Mouse (Mus musculus): ENCODE data around the gene Fgfr2. TPM values are rescaled to one million over a fixed set of nuclear protein-coding genes. Genes with fewer than 3 reads are reported as not detected.

Fgfr2 gene
- polyA plus RNA-seq, 1 experiment from 2014 or later, result 106 TPM

DNA sequence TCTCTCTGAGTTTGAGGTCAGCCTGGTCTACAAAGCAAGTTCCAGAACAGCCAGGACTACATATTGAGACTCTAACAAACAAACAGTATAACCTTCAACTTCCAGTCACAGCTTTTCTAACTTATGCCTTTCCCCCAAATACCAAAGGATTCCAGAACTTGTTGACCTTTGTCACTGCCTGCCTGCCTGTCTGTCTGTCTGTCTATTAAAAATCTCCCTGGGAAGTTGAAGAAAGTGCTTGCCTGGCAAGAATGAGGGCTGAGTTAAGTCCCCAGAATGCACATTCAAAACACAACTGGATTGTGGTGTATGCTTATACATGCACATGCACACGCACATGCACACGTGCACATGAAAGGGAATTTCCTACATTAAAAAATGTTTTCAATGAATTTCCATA lies 2502.1 kb downstream of the Fgfr2 start:
- WGBS, result 84% methylated on average over 2 of the region's 2 CpGs

DNA sequence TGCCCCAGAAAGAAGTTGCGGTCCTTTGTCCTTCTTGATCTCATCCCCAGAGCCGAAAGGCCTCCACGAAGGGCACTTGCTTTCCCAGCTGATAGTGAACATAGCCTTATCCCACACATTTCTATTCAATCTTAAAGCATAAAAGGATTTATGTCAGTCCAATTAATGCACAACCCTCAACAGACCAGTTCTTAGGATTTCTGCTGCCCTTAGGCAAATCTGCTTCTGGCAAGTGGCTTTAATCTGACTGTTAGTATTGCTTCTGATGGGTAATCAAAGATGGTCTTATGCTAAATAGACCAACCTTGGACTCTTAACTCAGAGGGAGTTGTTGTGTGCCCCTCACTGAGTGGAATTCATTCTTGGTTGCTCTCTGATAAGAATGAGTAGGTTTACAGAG lies 2505.6 kb downstream of the Fgfr2 start:
- H3K4me3 ChIP-seq (ENCODE audit: low read depth, low read length), result no peak overlapping the region
- WGBS, result 79% methylated on average over 3 of the region's 3 CpGs
- ATAC-seq (ENCODE audit: low read depth) (no peak), DNase-seq (ENCODE audit: low spot score) (no peak)
- H3K9ac ChIP-seq (ENCODE audit: low read depth, low read length), result no peak overlapping the region
- H3K27me3 ChIP-seq (replicated peaks; ENCODE audit: control insufficient read depth, insufficient read depth, low read length), result no peaks in the 10 kb centered on the region
- H3K9me3 ChIP-seq (ENCODE audit: control insufficient read depth, low read length), result no peaks in the 10 kb centered on the region
- no peak overlapping the region for H3K4me2 ChIP-seq (ENCODE audit: low read depth, low read length)
- 0 out of 2 replicates have a peak, but pooled peaks cover 2% of the 10 kb centered on the region for H3K4me1 ChIP-seq (ENCODE audit: control insufficient read depth, insufficient read depth, low read length)
- H3K36me3 ChIP-seq (ENCODE audit: control insufficient read depth, insufficient read depth, low read length), result no peaks in the 10 kb centered on the region
- H3K27ac ChIP-seq (replicated peaks; ENCODE audit: low read depth, low read length), result no peak overlapping the region

More for the DNA sequence above, 2502.1 kb downstream of the Fgfr2 start:
- H3K4me1 ChIP-seq (ENCODE audit: control insufficient read depth, insufficient read depth, low read length), result 0 out of 2 replicates have a peak, but pooled peaks cover 2% of the 10 kb centered on the region
- no peak overlapping the region for H3K9ac ChIP-seq (ENCODE audit: low read depth, low read length)
- H3K4me3 ChIP-seq (ENCODE audit: low read depth, low read length), result no peak overlapping the region
- no peaks in the 10 kb centered on the region for H3K36me3 ChIP-seq (ENCODE audit: control insufficient read depth, insufficient read depth, low read length)
- no peak overlapping the region for H3K4me2 ChIP-seq (ENCODE audit: low read depth, low read length)
- H3K27me3 ChIP-seq (replicated peaks; ENCODE audit: control insufficient read depth, insufficient read depth, low read length), result no peaks in the 10 kb centered on the region
- DNase-seq (ENCODE audit: low spot score) (no peak), ATAC-seq (ENCODE audit: low read depth) (no peak)
- H3K27ac ChIP-seq (replicated peaks; ENCODE audit: low read depth, low read length), result no peak overlapping the region
- H3K9me3 ChIP-seq (ENCODE audit: control insufficient read depth, low read length), result no peaks in the 10 kb centered on the region

- Histone ChIP-seq H3K4me2 (ENCODE audit: low read depth, low read length) (no peak overlapping the region), H3K9me3 (ENCODE audit: control insufficient read depth, low read length) (no peaks in the 10 kb centered on the region), H3K27ac (replicated peaks; ENCODE audit: low read depth, low read length) (no peak overlapping the region), H3K36me3 (ENCODE audit: control insufficient read depth, insufficient read depth, low read length) (no peaks in the 10 kb centered on the region), H3K4me1 (ENCODE audit: control insufficient read depth, insufficient read depth, low read length) (no peaks in the 10 kb centered on the region), H3K27me3 (replicated peaks; ENCODE audit: control insufficient read depth, insufficient read depth, low read length) (no peaks in the 10 kb centered on the region), H3K9ac (ENCODE audit: low read depth, low read length) (no peak overlapping the region), H3K4me3 (ENCODE audit: low read depth, low read length) (no peak overlapping the region)
- DNase-seq (ENCODE audit: low spot score) (no peak), ATAC-seq (ENCODE audit: low read depth) (no peak)
- 63% methylated on average over 4 of the region's 4 CpGs for WGBS
Observed at GRCm38 (mm10) chr7:130613973-130614372, 2509.2 kb downstream of the Fgfr2 start.

DNA sequence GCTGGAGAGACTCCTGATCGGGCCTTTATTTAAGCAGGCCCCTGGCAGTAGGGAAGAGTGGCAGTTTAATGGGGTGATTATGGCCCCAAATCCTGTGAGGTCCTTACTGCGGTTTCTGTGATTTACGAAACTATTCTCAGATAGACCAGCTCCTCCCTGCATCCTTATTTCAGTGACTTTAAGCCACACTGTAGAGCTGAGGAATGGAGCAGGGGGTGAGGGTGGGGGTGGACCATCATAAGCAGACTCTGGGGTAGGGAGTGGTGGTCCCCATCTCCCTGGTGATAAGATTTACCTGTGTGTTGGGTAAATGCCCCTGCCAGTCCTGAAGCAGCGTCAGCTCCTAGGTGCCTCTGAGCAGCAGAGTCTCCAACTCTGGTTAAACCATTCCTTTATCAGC lies 2516.2 kb downstream of the Fgfr2 start:
- H3K36me3 ChIP-seq (ENCODE audit: control insufficient read depth, insufficient read depth, low read length), result no peaks in the 10 kb centered on the region
- H3K27ac ChIP-seq (replicated peaks; ENCODE audit: low read depth, low read length), result no peak overlapping the region
- no peaks in the 10 kb centered on the region for H3K27me3 ChIP-seq (replicated peaks; ENCODE audit: control insufficient read depth, insufficient read depth, low read length)
- DNase-seq (ENCODE audit: low spot score) (no peak), ATAC-seq (ENCODE audit: low read depth) (no peak)
- H3K4me3 ChIP-seq (ENCODE audit: low read depth, low read length), result no peak overlapping the region
- no peak overlapping the region for H3K4me2 ChIP-seq (ENCODE audit: low read depth, low read length)
- 91% methylated on average over 4 of the region's 4 CpGs for WGBS
- no peak overlapping the region for H3K9ac ChIP-seq (ENCODE audit: low read depth, low read length)
- H3K9me3 ChIP-seq (ENCODE audit: control insufficient read depth, low read length), result no peaks in the 10 kb centered on the region
- H3K4me1 ChIP-seq (ENCODE audit: control insufficient read depth, insufficient read depth, low read length), result no peaks in the 10 kb centered on the region

GRCm38 (mm10) chr7:130605111-130605510 lies 2518.0 kb downstream of the Fgfr2 start:
- DNase-seq (ENCODE audit: low spot score) (peak; percentile 50), ATAC-seq (ENCODE audit: low read depth) (no peak)
- Histone ChIP-seq H3K4me2 (ENCODE audit: low read depth, low read length) (no peak overlapping the region), H3K4me1 (ENCODE audit: control insufficient read depth, insufficient read depth, low read length) (no peaks in the 10 kb centered on the region), H3K4me3 (ENCODE audit: low read depth, low read length) (no peak overlapping the region), H3K27ac (replicated peaks; ENCODE audit: low read depth, low read length) (no peak overlapping the region), H3K9ac (ENCODE audit: low read depth, low read length) (no peak overlapping the region), H3K9me3 (ENCODE audit: control insufficient read depth, low read length) (no peaks in the 10 kb centered on the region), H3K27me3 (replicated peaks; ENCODE audit: control insufficient read depth, insufficient read depth, low read length) (no peaks in the 10 kb centered on the region), H3K36me3 (ENCODE audit: control insufficient read depth, insufficient read depth, low read length) (no peaks in the 10 kb centered on the region)
- 17% methylated on average over 6 of the region's 6 CpGs for WGBS

DNA sequence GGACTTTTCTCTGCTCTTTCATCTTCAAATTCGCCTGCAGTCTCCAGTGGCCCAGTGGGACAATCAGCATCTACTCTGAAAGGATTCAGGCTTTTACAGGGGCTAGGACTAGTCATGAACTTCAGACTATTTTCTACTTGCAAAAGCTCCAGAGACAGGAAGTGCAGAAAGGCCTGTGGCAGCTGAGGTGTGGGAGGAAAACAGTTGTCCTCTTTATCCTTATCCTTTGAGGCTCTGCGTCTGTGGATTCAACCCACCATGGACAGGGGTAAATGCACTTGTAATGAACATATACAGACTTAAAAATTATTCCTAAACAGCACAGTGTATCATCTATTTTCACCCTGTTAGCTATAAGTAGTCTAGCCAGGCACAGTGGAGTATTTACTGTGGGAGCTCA lies 2518.8 kb downstream of the Fgfr2 start:
- no peaks in the 10 kb centered on the region for H3K36me3 ChIP-seq (ENCODE audit: control insufficient read depth, insufficient read depth, low read length)
- ATAC-seq (ENCODE audit: low read depth) (no peak), DNase-seq (ENCODE audit: low spot score) (no peak)
- 71% methylated on average over 2 of the region's 2 CpGs for WGBS
- H3K27me3 ChIP-seq (replicated peaks; ENCODE audit: control insufficient read depth, insufficient read depth, low read length), result no peaks in the 10 kb centered on the region
- no peak overlapping the region for H3K4me2 ChIP-seq (ENCODE audit: low read depth, low read length)
- no peaks in the 10 kb centered on the region for H3K9me3 ChIP-seq (ENCODE audit: control insufficient read depth, low read length)
- no peak overlapping the region for H3K9ac ChIP-seq (ENCODE audit: low read depth, low read length)
- no peaks in the 10 kb centered on the region for H3K4me1 ChIP-seq (ENCODE audit: control insufficient read depth, insufficient read depth, low read length)
- no peak overlapping the region for H3K4me3 ChIP-seq (ENCODE audit: low read depth, low read length)
- H3K27ac ChIP-seq (replicated peaks; ENCODE audit: low read depth, low read length), result no peak overlapping the region

- 84% methylated on average over 5 of the region's 5 CpGs for WGBS
- Histone ChIP-seq H3K36me3 (ENCODE audit: control insufficient read depth, insufficient read depth, low read length) (no peaks in the 10 kb centered on the region), H3K9me3 (ENCODE audit: control insufficient read depth, low read length) (no peaks in the 10 kb centered on the region), H3K27me3 (replicated peaks; ENCODE audit: control insufficient read depth, insufficient read depth, low read length) (no peaks in the 10 kb centered on the region), H3K9ac (ENCODE audit: low read depth, low read length) (no peak overlapping the region), H3K4me2 (ENCODE audit: low read depth, low read length) (no peak overlapping the region), H3K4me1 (ENCODE audit: control insufficient read depth, insufficient read depth, low read length) (no peaks in the 10 kb centered on the region), H3K4me3 (ENCODE audit: low read depth, low read length) (no peak overlapping the region), H3K27ac (replicated peaks; ENCODE audit: low read depth, low read length) (no peak overlapping the region)
- no peak for ATAC-seq (ENCODE audit: low read depth)
- DNase-seq (ENCODE audit: low spot score), result no peak
Observed at GRCm38 (mm10) chr7:130603556-130603955, 2519.6 kb downstream of the Fgfr2 start.

- H3K9me3 ChIP-seq (ENCODE audit: control insufficient read depth, low read length), result no peaks in the 10 kb centered on the region
- H3K4me3 ChIP-seq (ENCODE audit: low read depth, low read length), result no peak overlapping the region
- no peak for DNase-seq (ENCODE audit: low spot score)
- H3K4me1 ChIP-seq (ENCODE audit: control insufficient read depth, insufficient read depth, low read length), result no peaks in the 10 kb centered on the region
- no peak overlapping the region for H3K27ac ChIP-seq (replicated peaks; ENCODE audit: low read depth, low read length)
- H3K4me2 ChIP-seq (ENCODE audit: low read depth, low read length), result no peak overlapping the region
- no peak overlapping the region for H3K9ac ChIP-seq (ENCODE audit: low read depth, low read length)
- WGBS, result 90% methylated on average over 1 of the region's 1 CpGs
- H3K27me3 ChIP-seq (replicated peaks; ENCODE audit: control insufficient read depth, insufficient read depth, low read length), result no peaks in the 10 kb centered on the region
- H3K36me3 ChIP-seq (ENCODE audit: control insufficient read depth, insufficient read depth, low read length), result no peaks in the 10 kb centered on the region
- ATAC-seq (ENCODE audit: low read depth), result no peak
Observed at GRCm38 (mm10) chr7:130602804-130603203, 2520.3 kb downstream of the Fgfr2 start.

GRCm38 (mm10) chr7:130600546-130600945 lies 2522.6 kb downstream of the Fgfr2 start:
- Histone ChIP-seq H3K9me3 (ENCODE audit: control insufficient read depth, low read length) (no peaks in the 10 kb centered on the region), H3K4me2 (ENCODE audit: low read depth, low read length) (no peak overlapping the region), H3K4me1 (ENCODE audit: control insufficient read depth, insufficient read depth, low read length) (0 out of 2 replicates have a peak, but pooled peaks cover 2% of the 10 kb centered on the region), H3K36me3 (ENCODE audit: control insufficient read depth, insufficient read depth, low read length) (no peaks in the 10 kb centered on the region), H3K27me3 (replicated peaks; ENCODE audit: control insufficient read depth, insufficient read depth, low read length) (no peaks in the 10 kb centered on the region), H3K4me3 (ENCODE audit: low read depth, low read length) (no peak overlapping the region), H3K27ac (replicated peaks; ENCODE audit: low read depth, low read length) (no peak overlapping the region), H3K9ac (ENCODE audit: low read depth, low read length) (no peak overlapping the region)
- ATAC-seq (ENCODE audit: low read depth), result no peak
- WGBS, result 52% methylated on average over 2 of the region's 2 CpGs
- DNase-seq (ENCODE audit: low spot score), result no peak
